ENCODE assay signal across 8 mouse cellular contexts in the genomic region with DNA sequence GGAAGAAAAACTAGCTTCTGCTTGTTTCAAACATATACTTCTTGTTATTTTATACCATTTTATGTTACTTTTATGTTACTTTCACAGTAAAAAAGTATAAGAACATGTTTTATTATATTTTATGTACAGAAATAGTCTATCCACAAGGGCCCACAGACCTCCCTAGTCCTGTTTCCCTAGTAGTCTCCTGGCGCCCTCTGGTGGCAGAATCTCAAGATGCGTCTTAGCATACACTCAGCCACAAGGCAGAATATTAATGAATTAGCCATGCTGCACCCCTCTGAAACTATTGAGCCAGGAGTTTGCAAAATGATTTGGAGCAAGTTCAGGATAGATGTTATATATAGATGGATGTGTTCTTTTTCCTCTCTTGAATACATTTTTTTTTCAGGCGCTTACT.
DNase-seq lines count a peak whose midpoint lies in the region; ATAC-seq and TF ChIP-seq lines count a peak whose summit lies in the region.

No protein-coding gene starts in this region.

- ATAC-seq in Patski: peak; percentile 81
- no peak for ATAC-seq in kidney, postnatal 0 days (replicated peaks; ENCODE audit: low FRiP score, low read depth)
- peak; percentile 54; the same call in 1 of the 2 replicates for ATAC-seq in liver, embryonic 11.5 days (replicated peaks; ENCODE audit: low FRiP score)

- H3K36me3 ChIP-seq in C2C12 (ENCODE audit: control insufficient read depth, insufficient read depth): no peaks in the 10 kb centered on the region
- H3K36me3 ChIP-seq in kidney, postnatal 0 days (ENCODE audit: insufficient read depth, low read length): no peaks in the 10 kb centered on the region
- H3K36me3 ChIP-seq in liver, embryonic 11.5 days (ENCODE audit: control insufficient read depth, insufficient read depth, low read length): no peaks in the 10 kb centered on the region

- H3K9me3 ChIP-seq in kidney, postnatal 0 days (replicated peaks; ENCODE audit: low read length): no peaks in the 10 kb centered on the region
- no peaks in the 10 kb centered on the region for H3K9me3 ChIP-seq in liver, embryonic 11.5 days (ENCODE audit: control insufficient read depth, low read length)

- H3K27ac ChIP-seq in kidney, postnatal 0 days: no peak overlapping the region
- H3K27ac ChIP-seq in liver, embryonic 11.5 days (ENCODE audit: low read depth, low read length): no peak overlapping the region

- peaks cover 9% of the 10 kb centered on the region for H3K27me3 ChIP-seq in C2C12 (ENCODE audit: control insufficient read depth, insufficient read depth, insufficient read length)
- H3K27me3 ChIP-seq in Patski: no peaks in the 10 kb centered on the region
- no peaks in the 10 kb centered on the region for H3K27me3 ChIP-seq in kidney, postnatal 0 days (ENCODE audit: insufficient read depth, low read length)
- no peaks in the 10 kb centered on the region for H3K27me3 ChIP-seq in liver, embryonic 11.5 days (replicated peaks; ENCODE audit: control insufficient read depth, insufficient read depth, low read length)

- no peak overlapping the region for H3K4me3 ChIP-seq in C2C12 (ENCODE audit: insufficient read depth, poor library complexity, severe bottlenecking)
- H3K4me3 ChIP-seq in kidney, postnatal 0 days (replicated peaks; ENCODE audit: low read depth, low read length): no peak overlapping the region
- H3K4me3 ChIP-seq in liver, embryonic 11.5 days (ENCODE audit: low read depth, low read length): no peak overlapping the region

- in situ Hi-C loops in Patski (cut with MboI; ENCODE audit: low pct_unique_long_range_greater_than_20kb): loop anchor here (5.0 to 10.0 kb wide), 2 partner anchors 110 to 118 kb away; no protein-coding TSS in a partner anchor

- DNase-seq in Patski (ENCODE audit: low read depth, low spot score): no peak
- peak; percentile 53 to 82 for DNase-seq in cerebellum, postnatal 25 days
- DNase-seq in gastrocnemius, postnatal 10 days: peak; percentile 84
- DNase-seq in kidney, postnatal 0 days (ENCODE audit: low spot score): peak; percentile 91
- DNase-seq in liver, embryonic 11.5 days (ENCODE audit: low spot score): peak; percentile 58
- peak; percentile 88 for DNase-seq in retina, embryonic 14.5 days (ENCODE audit: low spot score)
- peak; percentile 28 to 37 for DNase-seq in thymus, postnatal 36 days

- CTCF ChIA-PET in Patski (lab: Charles Lee): interaction anchor here (0.7 to 1.8 kb wide), 6 partner anchors 59 to 419 kb away, joined by 3 to 8 read pairs (median 4); no protein-coding TSS in a partner anchor

- POLR2A ChIA-PET in Patski (lab: Charles Lee): interaction anchor here (1.3 kb wide), 1 partner anchor 93 kb away, joined by 3 read pairs; a partner anchor contains a TSS

- no peak overlapping the region for H3K9ac ChIP-seq in kidney, postnatal 0 days (ENCODE audit: low read depth, low read length)
- H3K9ac ChIP-seq in liver, embryonic 11.5 days (ENCODE audit: low read depth, low read length): no peak overlapping the region

- no peaks in the 10 kb centered on the region for H3K79me2 ChIP-seq in C2C12 (ENCODE audit: control insufficient read depth, insufficient read depth)

- no peak overlapping the region for H3K4me2 ChIP-seq in kidney, postnatal 0 days (ENCODE audit: low read length)
- H3K4me2 ChIP-seq in liver, embryonic 11.5 days: no peak overlapping the region

- no peaks in the 10 kb centered on the region for H3K4me1 ChIP-seq in kidney, postnatal 0 days (replicated peaks; ENCODE audit: insufficient read depth, low read length)
- no peaks in the 10 kb centered on the region for H3K4me1 ChIP-seq in liver, embryonic 11.5 days (replicated peaks; ENCODE audit: control insufficient read depth, insufficient read depth, low read length)

- peak; percentile 30 for TF ChIP-seq CTCF in C2C12 (IDR thresholded peaks at IDR 0.05; ENCODE audit: control insufficient read depth, insufficient read depth, insufficient read length)
- TF ChIP-seq CTCF in Patski (IDR thresholded peaks at IDR 0.05): peak; percentile 83
- TF ChIP-seq CTCF in kidney, postnatal 0 days (IDR thresholded peaks at IDR 0.05; ENCODE audit: low read depth): peak; percentile 94

- H3K79me3 ChIP-seq in C2C12 (ENCODE audit: low read depth): no peaks in the 10 kb centered on the region

- 25% methylated on average over 3 of the region's 3 CpGs for WGBS in kidney, postnatal 0 days
- WGBS in liver, embryonic 11.5 days: 23% methylated on average over 3 of the region's 3 CpGs

- H3ac ChIP-seq in C2C12 (ENCODE audit: control insufficient read depth, insufficient read length, low read depth): no peak overlapping the region

TF ChIP-seq in C2C12, 6 proteins besides CTCF, POLR2A, EP300 and RAD21:
- TF ChIP-seq MAX (IDR thresholded peaks at IDR 0.05) (no peak), USF1 (IDR thresholded peaks at IDR 0.05; ENCODE audit: low read depth) (no peak), MYOD1 (IDR thresholded peaks at IDR 0.05; ENCODE audit: control insufficient read depth, insufficient read length, low read depth) (no peak), MYOG (IDR thresholded peaks at IDR 0.05; ENCODE audit: control insufficient read depth, extremely low read depth, insufficient read length) (no peak), CEBPB (IDR thresholded peaks at IDR 0.05; ENCODE audit: low read depth) (no peak), FOSL1 (IDR thresholded peaks at IDR 0.05; ENCODE audit: insufficient read depth, low read length, poor library complexity, severe bottlenecking) (no peak)

Comparison
In these comparisons a context has a peak if more than half of its experiments do, and no peak if none do; other contexts are left out.
1. CTCF ChIP-seq: peak in every context shown above with its lines; median percentile 94 in kidney, postnatal 0 days; 83 in Patski; 30 in C2C12.